Mouse (Mus musculus): ENCODE measurements at regions not wholly inside any gene's neighbourhood (a gene's known extent, or its start where the extent isn't known, plus 50 kb on each side); places are given as distances from the start of the nearest gene placed in this dataset.
A peak's percentile ranks its signal among the peaks of the same experiment; 100 is the strongest.

- DNase-seq (ENCODE audit: low spot score in 2 of 2), result no peak
- intact Hi-C loops (cut with DNase I), result no loop called here
Measured at GRCm38 (mm10) chr1:143464863-143465262, 175.6 kb upstream of the B3galt2 start.

DNA sequence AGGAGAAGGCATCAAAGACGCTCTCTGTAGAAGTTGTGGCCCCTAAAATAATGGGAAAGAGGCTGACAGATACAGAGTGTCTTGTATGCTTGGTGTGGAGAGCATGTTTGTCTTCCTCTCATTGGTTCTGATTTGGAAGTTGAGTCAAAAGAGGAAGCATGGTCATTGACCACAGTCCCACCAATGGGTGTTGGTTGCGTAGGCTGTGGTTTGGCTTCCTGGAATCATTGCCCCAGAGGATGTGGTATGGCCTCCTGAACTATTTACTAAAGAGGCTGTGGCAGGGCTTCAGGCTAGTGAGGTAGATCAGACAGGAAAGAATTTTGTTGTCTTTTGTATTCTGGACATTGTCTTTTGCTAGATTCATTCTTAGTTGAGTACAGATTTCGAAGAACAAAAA lies 174.4 kb upstream of the B3galt2 start:
- no peak for DNase-seq (ENCODE audit: low spot score in 2 of 2)
- intact Hi-C loops (cut with DNase I), result no loop called here

DNA sequence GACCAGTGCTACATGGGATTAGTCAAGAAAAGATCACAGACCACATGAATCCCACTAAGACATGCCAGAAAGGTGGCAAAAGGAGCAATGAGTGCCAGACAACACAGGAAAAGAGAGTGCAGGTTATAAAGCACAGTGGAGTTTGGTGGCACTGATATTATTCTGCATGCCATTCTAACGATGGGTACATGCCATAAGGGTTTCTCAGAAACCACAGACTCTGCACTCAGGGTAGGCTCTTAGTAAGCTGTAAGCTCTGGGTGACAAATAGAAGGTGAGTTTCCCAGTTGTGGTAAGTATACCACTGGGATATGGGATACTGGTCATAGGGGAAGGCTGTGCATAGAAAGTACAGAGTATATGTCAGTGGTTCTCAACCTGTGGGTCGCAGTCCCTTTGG lies 165.1 kb upstream of the B3galt2 start:
- intact Hi-C loops (cut with DNase I), result no loop called here

DNA sequence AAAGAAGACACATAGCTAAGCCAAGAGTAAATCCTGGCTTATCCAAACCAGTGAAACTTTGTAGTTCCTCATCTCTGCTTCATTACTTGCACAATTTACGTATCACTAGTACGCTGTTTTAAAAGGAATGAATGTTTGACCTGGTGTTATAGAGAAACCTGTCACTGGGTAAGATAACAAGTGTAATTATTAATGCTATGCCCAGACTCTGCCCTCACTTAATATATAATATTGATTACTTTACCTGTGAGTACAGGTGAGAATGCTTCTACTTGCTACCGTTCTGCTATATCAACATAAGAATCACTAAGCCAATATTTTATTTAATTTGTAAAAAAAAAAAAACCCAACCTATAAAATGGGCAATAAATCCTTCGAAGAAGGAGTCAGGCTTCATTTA lies 157.1 kb upstream of the B3galt2 start:
- intact Hi-C loops (cut with DNase I), result no loop called here
- no peak for DNase-seq (ENCODE audit: low spot score in 2 of 2)

More for the DNA sequence above, 165.1 kb upstream of the B3galt2 start:
- DNase-seq (ENCODE audit: low spot score in 2 of 2), result no peak

- intact Hi-C loops (cut with DNase I), result no loop called here
- DNase-seq (ENCODE audit: low spot score in 2 of 2), result no peak
Measured at GRCm38 (mm10) chr1:143484936-143485335, 155.5 kb upstream of the B3galt2 start.

DNA sequence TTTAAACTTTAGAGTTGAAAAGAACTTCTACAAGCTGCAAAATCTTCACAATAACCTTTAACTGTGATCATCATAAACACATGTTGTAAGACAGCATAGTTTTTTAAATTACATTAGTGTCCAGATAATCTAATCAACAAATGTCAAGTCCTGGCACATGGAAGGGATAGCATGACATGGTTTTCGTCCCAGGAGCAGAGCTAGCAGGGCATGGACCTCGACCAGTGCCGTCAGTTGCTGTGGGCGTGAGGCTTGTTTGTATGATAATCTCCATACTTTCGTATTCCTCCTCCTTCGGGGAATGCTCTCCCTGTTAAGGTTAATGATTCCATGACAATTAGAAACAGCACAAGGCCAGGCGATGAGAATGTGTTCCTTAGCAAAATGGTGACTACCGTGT lies 143.4 kb upstream of the B3galt2 start:
- no peak for DNase-seq (ENCODE audit: low spot score in 2 of 2)

GRCm38 (mm10) chr1:143503436-143504065 lies 136.9 kb upstream of the B3galt2 start:
- DNase-seq (ENCODE audit: low spot score in 2 of 2), result peak; percentile 20 to 87

More for the DNA sequence above, 143.4 kb upstream of the B3galt2 start:
- intact Hi-C loops (cut with DNase I), result no loop called here

GRCm38 (mm10) chr1:143504066-143504440 lies 136.4 kb upstream of the B3galt2 start:
- no peak for DNase-seq (ENCODE audit: low spot score in 2 of 2)
- intact Hi-C loops (cut with DNase I), result no loop called here

More at GRCm38 (mm10) chr1:143503436-143504065, 136.9 kb upstream of the B3galt2 start:
- intact Hi-C loops (cut with DNase I), result loop anchor here (2.0 kb wide), 1 partner anchor 137 kb away; the partner anchor contains the start of gene B3galt2

DNA sequence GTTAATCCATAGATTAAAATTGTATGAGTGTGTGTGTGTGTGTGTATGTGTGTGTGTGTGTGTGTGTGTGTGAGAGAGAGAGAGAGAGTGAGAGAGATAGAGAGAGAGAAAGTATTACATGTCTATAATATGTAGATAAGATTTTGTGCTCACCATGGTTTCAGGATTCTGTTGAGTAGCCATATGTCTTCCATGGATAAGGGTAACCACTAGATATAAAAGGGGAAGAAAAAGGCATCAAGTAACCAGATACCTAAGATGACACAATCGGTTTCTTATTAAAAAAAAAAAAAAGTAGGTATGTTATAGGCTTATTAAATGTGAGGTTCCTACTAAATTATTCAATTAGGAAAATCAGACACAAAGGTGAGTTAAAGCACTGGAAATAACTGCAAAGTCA lies 135.1 kb upstream of the B3galt2 start:
- DNase-seq (ENCODE audit: low spot score in 2 of 2), result no peak
- intact Hi-C loops (cut with DNase I), result no loop called here

- peak in 1 of 2 experiments; percentile 61 for DNase-seq (ENCODE audit: low spot score in 2 of 2)
- intact Hi-C loops (cut with DNase I), result no loop called here
Measured at GRCm38 (mm10) chr1:143523831-143524521, 116.5 kb upstream of the B3galt2 start.

- DNase-seq (ENCODE audit: low spot score in 2 of 2), result peak in 1 of 2 experiments; percentile 42
- intact Hi-C loops (cut with DNase I), result no loop called here
Measured at GRCm38 (mm10) chr1:143524522-143524865, 116.0 kb upstream of the B3galt2 start.

DNA sequence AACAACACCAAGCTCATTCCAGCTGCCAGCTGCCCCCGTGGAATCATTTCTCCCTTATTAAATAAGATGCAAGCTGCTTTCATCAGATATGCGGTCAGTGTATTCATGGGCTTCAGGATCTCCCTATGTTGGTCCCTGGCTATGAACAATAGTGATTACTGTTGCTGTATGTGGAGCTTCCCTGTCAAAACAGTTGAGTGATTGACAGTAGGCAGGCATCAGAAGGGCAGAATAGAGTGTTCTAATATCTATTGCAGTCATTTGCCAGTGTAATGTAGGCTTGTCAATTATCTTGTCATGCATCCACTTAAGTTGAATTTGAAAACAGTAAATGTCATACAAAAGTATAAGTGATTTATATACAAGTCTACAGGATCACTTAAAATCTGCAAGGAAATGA lies 100.2 kb upstream of the B3galt2 start:
- DNase-seq (ENCODE audit: low spot score in 2 of 2), result no peak
- intact Hi-C loops (cut with DNase I), result no loop called here

- intact Hi-C loops (cut with DNase I), result no loop called here
- no peak for DNase-seq (ENCODE audit: low spot score in 2 of 2)
Measured at GRCm38 (mm10) chr1:143540701-143541100, 99.8 kb upstream of the B3galt2 start.

Data from left cerebral cortex, postnatal 25 days (tissue).